Mouse (Mus musculus) MEL (cell line): ENCODE measurements around the gene S100pbp. TPM values are rescaled to one million over a fixed set of nuclear protein-coding genes. Genes with fewer than 3 reads are reported as not detected.

Source experiments
- DNase-seq: peaks from one replicate; pipeline ENCODE4 v3.0.0; 2011; ENCODE audit warnings: low read depth, low spot score
- H3K27ac ChIP-seq: 2 replicates; pipeline ENCODE4 v1.5.1; 2012; ENCODE audit warnings: low read depth, mild to moderate bottlenecking, control low read depth, low read length, moderate library complexity; ENCODE audit not compliant: control insufficient read depth
- H3K27me3 ChIP-seq, 2 experiments: fragments of 150-350 bp in 1 of 2; sonication (generic) in 1 of 2; 2 replicates each; pipeline ENCODE4 v1.6.1; 2012; ENCODE audit warnings: low read length in 2 of 2, mild to moderate bottlenecking in 2 of 2, improper control_type of control experiment in 1 of 2, moderate library complexity in 1 of 2; ENCODE audit not compliant: insufficient read depth in 2 of 2, control insufficient read depth in 1 of 2
- H3K36me3 ChIP-seq, 2 experiments: 2 replicates each; pipeline ENCODE4 v1.6.1; 2012 to 2014; ENCODE audit warnings: low read length in 2 of 2, improper control_type of control experiment in 1 of 2, inconsistent platforms in 1 of 2, mild to moderate bottlenecking in 1 of 2; ENCODE audit not compliant: insufficient read depth in 2 of 2, control insufficient read depth in 1 of 2
- H3K4me1 ChIP-seq, 2 experiments: fragments of 150-350 bp in 1 of 2; sonication (generic) in 1 of 2; 2 replicates each; pipeline ENCODE4 v1.6.1; 2012; ENCODE audit warnings: low read length in 2 of 2, improper control_type of control experiment in 1 of 2, mild to moderate bottlenecking in 1 of 2; ENCODE audit not compliant: insufficient read depth in 2 of 2, control insufficient read depth in 1 of 2
- H3K4me3 ChIP-seq, 2 experiments: fragments of 150-350 bp in 1 of 2; sonication (generic) in 1 of 2; 2 replicates each; pipeline ENCODE4 v1.5.1; 2012; ENCODE audit warnings: low read depth in 2 of 2, low read length in 2 of 2, mild to moderate bottlenecking in 2 of 2, moderate library complexity in 2 of 2, control low read depth in 1 of 2, improper control_type of control experiment in 1 of 2; ENCODE audit not compliant: control insufficient read depth in 1 of 2, insufficient read depth in 1 of 2
- H3K79me2 ChIP-seq: 2 replicates; pipeline ENCODE4 v1.6.1; 2012; ENCODE audit warnings: mild to moderate bottlenecking, low read length, moderate library complexity; ENCODE audit not compliant: control insufficient read depth, poor library complexity, insufficient read depth
- H3K9ac ChIP-seq: 2 replicates; pipeline ENCODE4 v1.6.1; 2012; ENCODE audit warnings: low read depth, mild to moderate bottlenecking, control low read depth, low read length, moderate library complexity; ENCODE audit not compliant: control insufficient read depth, poor library complexity, severe bottlenecking
- H3K9me3 ChIP-seq: fragments of 150-350 bp; sonication (generic); replicated peaks from 2 replicates; pipeline ENCODE4 v1.6.1; 2012; ENCODE audit warnings: mild to moderate bottlenecking, low read length, improper control_type of control experiment, moderate library complexity; ENCODE audit not compliant: insufficient read depth
- BHLHE40 ChIP-seq: IDR thresholded peaks from 2 replicates; pipeline ENCODE4 v1.6.1; 2012; ENCODE audit warnings: low read depth, mild to moderate bottlenecking, inconsistent platforms, low read length, improper control_type of control experiment, borderline replicate concordance
- CHD1 ChIP-seq: IDR thresholded peaks from 2 replicates; pipeline ENCODE4 v1.6.1; 2012; ENCODE audit warnings: low read depth, mild to moderate bottlenecking, inconsistent platforms, low read length, improper control_type of control experiment
- CHD2 ChIP-seq: IDR thresholded peaks from 2 replicates; pipeline ENCODE4 v1.6.1; 2011; ENCODE audit warnings: low read length, improper control_type of control experiment
- CTCF ChIP-seq, 3 experiments: IDR thresholded peaks in 2 of 3; conservative IDR thresholded peaks in 1 of 3; 2 replicates each; pipeline ENCODE4 v1.5.1; 2011 to 2012; ENCODE audit warnings: low read length in 3 of 3, low read depth in 2 of 3, mild to moderate bottlenecking in 2 of 3, improper control_type of control experiment in 1 of 3, inconsistent platforms in 1 of 3, mixed read lengths in 1 of 3, moderate library complexity in 1 of 3; ENCODE audit not compliant: control insufficient read depth in 1 of 3, insufficient read depth in 1 of 3, poor library complexity in 1 of 3, severe bottlenecking in 1 of 3
- E2F4 ChIP-seq: IDR thresholded peaks from 2 replicates; pipeline ENCODE4 v1.6.1; 2011; ENCODE audit warnings: low read depth, low read length, improper control_type of control experiment, borderline replicate concordance
- ELF1 ChIP-seq: IDR thresholded peaks from 2 replicates; pipeline ENCODE4 v1.6.1; 2014; ENCODE audit warnings: low read depth, mild to moderate bottlenecking, inconsistent platforms, low read length, improper control_type of control experiment, moderate library complexity
- EP300 ChIP-seq, 2 experiments: IDR thresholded peaks; 2 replicates each; pipeline ENCODE4 v1.6.1; 2011; ENCODE audit warnings: improper control_type of control experiment in 2 of 2, low read length in 2 of 2, low read depth in 1 of 2, mild to moderate bottlenecking in 1 of 2
- ETS1 ChIP-seq: IDR thresholded peaks from 2 replicates; pipeline ENCODE4 v1.6.1; 2012; ENCODE audit warnings: low read depth, mild to moderate bottlenecking, inconsistent platforms, low read length, improper control_type of control experiment, moderate library complexity
- GABPA ChIP-seq: IDR thresholded peaks from 2 replicates; pipeline ENCODE4 v1.6.1; 2012; ENCODE audit warnings: low read depth, mild to moderate bottlenecking, inconsistent platforms, low read length, improper control_type of control experiment, moderate library complexity
- GATA1 ChIP-seq: IDR thresholded peaks from 2 replicates; pipeline ENCODE4 v1.6.1; 2011; ENCODE audit warnings: low read depth, low read length, improper control_type of control experiment
- HCFC1 ChIP-seq: IDR thresholded peaks from 2 replicates; pipeline ENCODE4 v1.6.1; 2012; ENCODE audit warnings: low read depth, mild to moderate bottlenecking, inconsistent platforms, low read length, improper control_type of control experiment, moderate library complexity
- JUND ChIP-seq: IDR thresholded peaks from 2 replicates; pipeline ENCODE4 v1.6.1; 2011; ENCODE audit warnings: low read depth, mild to moderate bottlenecking, improper control_type of control experiment, low read length
- KAT2A ChIP-seq: conservative IDR thresholded peaks from 2 replicates; pipeline ENCODE4 v1.6.1; 2012; ENCODE audit warnings: low read depth, low read length, improper control_type of control experiment, inconsistent platforms
- MAFK ChIP-seq: IDR thresholded peaks from 2 replicates; pipeline ENCODE4 v1.6.1; 2011; ENCODE audit warnings: low read depth, mild to moderate bottlenecking, low read length, improper control_type of control experiment, borderline replicate concordance
- MAX ChIP-seq: IDR thresholded peaks from 2 replicates; pipeline ENCODE4 v1.6.1; 2011; ENCODE audit warnings: low read length, improper control_type of control experiment
- MAZ ChIP-seq: IDR thresholded peaks from 2 replicates; pipeline ENCODE4 v1.6.1; 2012; ENCODE audit warnings: low read depth, mild to moderate bottlenecking, inconsistent platforms, low read length, improper control_type of control experiment
- MEF2A ChIP-seq: IDR thresholded peaks from 2 replicates; pipeline ENCODE4 v1.6.1; 2014; ENCODE audit warnings: low read depth, mild to moderate bottlenecking, inconsistent platforms, low read length, improper control_type of control experiment; ENCODE audit not compliant: poor library complexity, insufficient replicate concordance, severe bottlenecking; ENCODE audit errors: extremely low read depth
- MXI1 ChIP-seq: IDR thresholded peaks from 2 replicates; pipeline ENCODE4 v1.6.1; 2011; ENCODE audit warnings: mild to moderate bottlenecking, low read depth, low read length, improper control_type of control experiment
- MYB ChIP-seq: IDR thresholded peaks from 2 replicates; pipeline ENCODE4 v1.6.1; 2011; ENCODE audit warnings: mild to moderate bottlenecking, low read depth, low read length, improper control_type of control experiment
- NRF1 ChIP-seq: IDR thresholded peaks from 2 replicates; pipeline ENCODE4 v1.6.1; 2014; ENCODE audit warnings: low read depth, mild to moderate bottlenecking, inconsistent platforms, low read length, improper control_type of control experiment, moderate library complexity; ENCODE audit not compliant: poor library complexity, insufficient read depth, severe bottlenecking
- POLR2A ChIP-seq, 2 experiments: IDR thresholded peaks; 2 replicates each; pipeline ENCODE4 v1.6.1; 2011 to 2012; ENCODE audit warnings: low read length in 2 of 2, mild to moderate bottlenecking in 2 of 2, control low read depth in 1 of 2, improper control_type of control experiment in 1 of 2, low read depth in 1 of 2, moderate library complexity in 1 of 2; ENCODE audit not compliant: control insufficient read depth in 1 of 2, insufficient read depth in 1 of 2, poor library complexity in 1 of 2
- POLR2AphosphoS2 ChIP-seq: IDR thresholded peaks from 2 replicates; pipeline ENCODE4 v1.6.1; 2011; ENCODE audit warnings: low read length, improper control_type of control experiment
- POLR2AphosphoS5 ChIP-seq: IDR thresholded peaks from 2 replicates; pipeline ENCODE4 v1.6.1; 2012; ENCODE audit warnings: low read depth, borderline replicate concordance, mild to moderate bottlenecking, inconsistent platforms, low read length, moderate library complexity, mixed read lengths
- RAD21 ChIP-seq: IDR thresholded peaks from 2 replicates; pipeline ENCODE4 v1.6.1; 2011; ENCODE audit warnings: mild to moderate bottlenecking, low read depth, low read length, improper control_type of control experiment
- SIN3A ChIP-seq: IDR thresholded peaks from 2 replicates; pipeline ENCODE4 v1.6.1; 2012; ENCODE audit warnings: low read length, improper control_type of control experiment, inconsistent platforms
- SMC3 ChIP-seq: IDR thresholded peaks from 2 replicates; pipeline ENCODE4 v1.6.1; 2011; ENCODE audit warnings: low read depth, low read length, improper control_type of control experiment
- TAL1 ChIP-seq: IDR thresholded peaks from 2 replicates; pipeline ENCODE4 v1.6.1; 2012; ENCODE audit warnings: mild to moderate bottlenecking, inconsistent platforms, low read length, moderate library complexity, mixed read lengths
- TBP ChIP-seq: IDR thresholded peaks from 2 replicates; pipeline ENCODE4 v1.8.0; 2011; ENCODE audit warnings: low read depth, low read length, improper control_type of control experiment
- TCF12 ChIP-seq: IDR thresholded peaks from 2 replicates; pipeline ENCODE4 v1.6.1; 2014; ENCODE audit warnings: low read depth, mild to moderate bottlenecking, inconsistent platforms, low read length, improper control_type of control experiment, moderate library complexity
- USF2 ChIP-seq, 2 experiments: IDR thresholded peaks; 2 replicates each; pipeline ENCODE4 v1.6.1; 2011 to 2012; ENCODE audit warnings: improper control_type of control experiment in 2 of 2, low read length in 2 of 2, borderline replicate concordance in 1 of 2, inconsistent platforms in 1 of 2, low read depth in 1 of 2, mild to moderate bottlenecking in 1 of 2; ENCODE audit not compliant: insufficient read depth in 1 of 2
- ZC3H11A ChIP-seq: IDR thresholded peaks from 2 replicates; pipeline ENCODE4 v1.6.1; 2012; ENCODE audit warnings: low read depth, mild to moderate bottlenecking, inconsistent platforms, low read length, improper control_type of control experiment
- ZKSCAN1 ChIP-seq: IDR thresholded peaks from 2 replicates; pipeline ENCODE4 v1.6.1; 2012; ENCODE audit warnings: low read depth, mild to moderate bottlenecking, inconsistent platforms, low read length, improper control_type of control experiment, moderate library complexity
- ZNF384 ChIP-seq: IDR thresholded peaks from 2 replicates; pipeline ENCODE4 v1.6.1; 2012; ENCODE audit warnings: low read depth, mild to moderate bottlenecking, inconsistent platforms, low read length, improper control_type of control experiment
- polyA plus RNA-seq, 2 experiments: library from polyadenylated mRNA; stranded (reverse) in 1 of 2; unstranded in 1 of 2; fragments of >175 nt in 1 of 2; fragments of >200 nt in 1 of 2; gene quantifications; 2 replicates each; pipeline versions ENCODE4 v1.2.1 to v1.2.4; 2012; ENCODE audit warnings: low replicate concordance in 2 of 2, low read depth in 1 of 2; ENCODE audit not compliant: insufficient read length in 2 of 2, insufficient read depth in 1 of 2, missing spikeins in 1 of 2
- total RNA-seq: library from RNA; depleted of rRNA; stranded (reverse); fragments of 300-350 nt; gene quantifications from 2 replicates; pipeline ENCODE4 v1.2.3, GENCODE M21; 2012; rRNA removed

The S100pbp gene
- total RNA-seq (11.6 and 14.2 TPM in 2 replicates), polyA plus RNA-seq (10 to 100 TPM in 1 of 2 experiments, not detected in 1; 28.3 TPM)

GRCm38 (mm10) chr4:129189542-129190519, at the start of gene S100pbp, which contains the start of gene Yars:
Gene S100pbp (minus strand): TSS chr4:129189727.
Gene Yars (plus strand): TSS chr4:129189760.
- DNase-seq = peak; percentile 98
- Histone ChIP-seq H3K9ac (peak within 1 kb of the TSS; percentile 94), H3K79me2 (peaks cover 52% of the 10 kb centered on the region), H3K4me1 (peaks cover 6 to 16% of the 10 kb centered on the region in 2 experiments), H3K4me3 (peak within 1 kb of the TSS; percentile 68 to 88), H3K36me3 (peaks cover 20 to 26% of the 10 kb centered on the region in 2 experiments), H3K27ac (peak within 1 kb of the TSS; percentile 89), H3K9me3 (no peaks in the 10 kb centered on the region), H3K27me3 (no peaks in the 10 kb centered on the region)
- TF ChIP-seq NRF1 (peak; percentile 21; the same call in 1 of the 2 replicates), JUND (no peak), ZKSCAN1 (peak; percentile 83; the same call in 1 of the 2 replicates), EP300 (IDR thresholded peaks at IDR 0.05; ENCODE audit: low read depth in 1 of 2, low read length in 2 of 2) (peak in 1 of 2 experiments; percentile 75; a peak in 2 of 4 replicates), MYB (no peak), ZC3H11A (no peak), HCFC1 (peak; percentile 97), E2F4 (peak; percentile 94), TBP (0 out of 2 replicates have a peak, but pooled peaks have one; percentile 71), CHD1 (no peak), POLR2AphosphoS5 (0 out of 2 replicates have a peak, but pooled peaks have one; percentile 33), ZNF384 (peak; percentile 100), POLR2A (IDR thresholded peaks at IDR 0.05; ENCODE audit: control insufficient read depth in 1 of 2, insufficient read depth in 1 of 2, low read depth in 1 of 2, low read length in 2 of 2, poor library complexity in 1 of 2) (peak; percentile 33 to 81; a peak in 3 of 4 replicates), USF2 (IDR thresholded peaks at IDR 0.05; ENCODE audit: borderline replicate concordance in 1 of 2, insufficient read depth in 1 of 2, low read depth in 1 of 2, low read length in 2 of 2) (no peak), MXI1 (peak; percentile 100), GATA1 (no peak; the same call in 1 of the 2 replicates), RAD21 (no peak), KAT2A (peak; percentile 85; the same call in 1 of the 2 replicates), GABPA (peak; percentile 58; the same call in 1 of the 2 replicates), SIN3A (peak; percentile 100), MAZ (peak; percentile 97), CHD2 (no peak; the same call in 1 of the 2 replicates), MAFK (no peak), TCF12 (peak; percentile 65), ETS1 (peak; percentile 80), BHLHE40 (no peak; the same call in 1 of the 2 replicates), CTCF (IDR thresholded peaks at IDR 0.05 in 2 of 3, conservative IDR thresholded peaks at IDR 0.05 in 1 of 3; ENCODE audit: control insufficient read depth in 1 of 3, insufficient read depth in 1 of 3, low read depth in 2 of 3, low read length in 3 of 3, poor library complexity in 1 of 3, severe bottlenecking in 1 of 3) (no peak), SMC3 (peak; percentile 7; the same call in 1 of the 2 replicates), MEF2A (0 out of 2 replicates have a peak, but pooled peaks have one; percentile 65), POLR2AphosphoS2 (peak; percentile 86), MAX (peak; percentile 98), TAL1 (peak; percentile 19; the same call in 1 of the 2 replicates), ELF1 (peak; percentile 91)
